Mouse (Mus musculus) olfactory bulb, adult 2 months (tissue): ENCODE data around the gene Lsm14b.

ENCODE experiments used
- CTCF ChIP-seq: fragments of 200-500 bp; IDR thresholded peaks from 2 replicates; pipeline ENCODE4 v1.5.1; 2012; ENCODE audit warnings: low read depth, mild to moderate bottlenecking, low read length, moderate library complexity; ENCODE audit not compliant: insufficient read depth
- POLR2A ChIP-seq: fragments of 200-500 bp; IDR thresholded peaks from 2 replicates; pipeline ENCODE4 v1.6.1; 2012; ENCODE audit warnings: mild to moderate bottlenecking, low read depth, low read length, moderate library complexity; ENCODE audit not compliant: insufficient read depth

DNA sequence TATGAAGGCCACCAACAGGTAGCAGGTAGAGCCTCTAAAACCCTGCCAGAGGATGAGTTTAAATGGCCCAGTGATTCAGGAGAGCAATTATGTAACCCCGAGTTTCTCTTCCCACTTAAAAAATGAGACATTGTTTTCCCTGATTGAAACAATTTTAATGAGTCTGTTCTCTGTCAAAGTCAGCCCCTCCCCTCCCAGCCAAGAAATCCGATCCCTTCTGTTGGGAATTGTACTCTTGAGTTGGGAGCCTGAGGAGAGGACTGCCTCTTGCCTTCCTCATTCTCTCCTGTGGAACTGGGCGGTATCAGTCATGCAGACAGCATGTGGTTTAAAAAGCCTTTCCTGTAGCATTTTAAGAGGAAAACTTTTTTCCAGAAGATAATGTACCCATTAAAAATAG is 59.8 kb downstream of the Lsm14b start:
- no peak for TF ChIP-seq CTCF
- no peak for TF ChIP-seq POLR2A
